Mouse (Mus musculus): ENCODE results near the gene Nrxn3. TPM values are rescaled to one million over a fixed set of nuclear protein-coding genes. Genes with fewer than 3 reads are reported as not detected.

Nrxn3 gene
- total RNA-seq, 2 experiments from 2014 or later = 147 to 197 TPM

Small RNA genes lying within 50 kb of the gene (microRNA-seq; reads per million reads assigned to microRNA genes)
- gene Gm23989 (0 reads per million in 2 experiments), gene Gm27313 (0 reads per million in 2 experiments)
